Mouse (Mus musculus) G1E-ER4 (cell line): Measurements from ENCODE around the gene Lrba. TPM values are rescaled to one million over a fixed set of nuclear protein-coding genes. Genes with fewer than 3 reads are reported as not detected.

Source experiments
- GATA1 ChIP-seq: IDR thresholded peaks from one replicate; pipeline ENCODE4 v1.8.0; 2012; ENCODE audit warnings: low read length, inconsistent platforms
- polyA plus RNA-seq: library from polyadenylated mRNA; stranded (reverse); fragments of >175 nt; gene quantifications from 2 replicates; pipeline ENCODE4 v1.2.3, GENCODE M21; 2012

Lrba gene
- polyA plus RNA-seq, 1 experiment: 6.7 TPM

DNA sequence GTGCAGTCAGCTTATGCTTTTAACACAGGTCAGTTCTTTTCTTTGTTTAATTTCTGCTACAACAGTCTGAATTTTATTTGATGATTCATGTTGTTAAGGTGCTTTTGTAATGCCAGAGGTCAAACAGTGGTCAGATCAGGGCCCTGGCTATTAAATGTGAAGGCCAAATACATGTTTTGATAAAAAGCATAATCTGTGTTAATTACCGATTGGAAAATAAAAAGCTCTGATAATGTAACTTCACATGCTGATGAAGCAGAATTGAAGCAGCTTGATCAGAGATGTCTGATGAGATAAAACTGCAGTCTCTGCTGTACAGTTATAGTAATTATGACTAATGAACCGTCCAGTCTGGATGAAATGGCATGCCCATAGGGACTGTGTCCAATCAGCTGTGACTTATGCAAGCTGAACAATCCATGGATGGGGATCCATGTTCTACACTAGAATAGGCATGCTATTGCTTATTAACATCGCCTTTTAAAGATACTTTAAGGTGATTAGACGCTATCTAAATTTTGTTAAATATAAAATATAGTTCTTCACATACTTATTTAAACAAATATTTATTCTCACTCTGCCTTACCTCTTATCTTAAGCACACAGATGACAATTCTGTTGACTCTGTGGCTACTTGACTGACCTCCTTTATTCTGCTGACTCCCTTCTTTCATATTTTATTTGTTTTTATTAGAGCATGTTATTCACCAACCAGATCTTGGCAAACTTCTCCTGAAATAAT is 336.0 kb downstream of the Lrba start:
- no peak for TF ChIP-seq GATA1

DNA sequence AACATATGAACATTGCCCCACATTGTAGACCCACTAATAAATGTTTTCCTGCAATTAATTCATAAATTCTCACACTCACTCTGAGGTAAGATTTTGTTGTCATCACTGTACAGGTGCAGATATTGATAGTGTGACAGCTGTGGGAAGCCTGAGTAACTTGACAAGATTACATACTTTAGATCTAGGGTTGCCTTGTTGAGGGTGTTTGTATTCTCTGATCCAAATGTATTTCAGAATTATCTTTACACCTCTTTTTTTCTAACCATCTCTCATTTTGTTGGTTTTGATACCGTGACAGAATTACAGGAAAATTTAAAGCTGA is 336.5 kb downstream of the Lrba start:
- peak; percentile 22 for TF ChIP-seq GATA1

DNA sequence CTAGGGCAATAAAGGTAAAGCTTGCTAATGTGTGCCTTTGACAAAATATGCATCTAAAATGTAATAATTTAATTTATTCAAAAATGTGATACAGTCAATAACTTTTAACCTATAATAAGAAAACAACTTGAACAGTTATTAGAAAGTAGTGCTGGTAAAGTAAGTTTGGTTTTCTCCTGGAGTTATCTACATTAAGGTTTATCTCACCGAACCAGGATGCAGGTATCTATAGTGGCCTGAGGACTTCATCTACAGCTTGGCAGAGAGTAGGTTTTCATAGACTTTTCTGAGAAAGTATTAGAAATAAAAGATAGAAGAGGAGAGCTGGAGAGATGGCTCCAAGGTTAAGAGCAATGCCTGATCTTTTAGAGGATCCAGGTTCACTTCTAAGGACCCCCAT is 336.9 kb downstream of the Lrba start:
- TF ChIP-seq GATA1: no peak

DNA sequence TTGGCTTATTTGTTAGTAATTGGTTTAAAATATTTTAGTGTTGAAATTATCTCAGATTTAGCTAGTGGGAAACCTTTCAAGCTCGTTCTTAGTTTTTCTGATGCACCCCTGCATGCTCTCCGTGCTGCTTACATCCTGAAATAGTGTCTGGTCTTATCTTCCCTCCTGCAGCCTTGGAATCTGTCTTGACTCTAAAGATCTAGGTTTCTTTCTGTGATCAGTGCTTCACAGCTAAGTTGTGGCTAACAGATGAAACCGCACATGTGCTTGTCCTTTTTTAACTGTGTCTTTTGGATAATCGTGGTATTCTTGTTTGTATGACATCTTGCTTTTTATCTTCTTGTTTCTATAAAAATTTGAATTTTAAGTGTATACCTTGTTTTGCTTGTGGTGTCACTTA is 342.8 kb downstream of the Lrba start:
- peak; percentile 92 for TF ChIP-seq GATA1

DNA sequence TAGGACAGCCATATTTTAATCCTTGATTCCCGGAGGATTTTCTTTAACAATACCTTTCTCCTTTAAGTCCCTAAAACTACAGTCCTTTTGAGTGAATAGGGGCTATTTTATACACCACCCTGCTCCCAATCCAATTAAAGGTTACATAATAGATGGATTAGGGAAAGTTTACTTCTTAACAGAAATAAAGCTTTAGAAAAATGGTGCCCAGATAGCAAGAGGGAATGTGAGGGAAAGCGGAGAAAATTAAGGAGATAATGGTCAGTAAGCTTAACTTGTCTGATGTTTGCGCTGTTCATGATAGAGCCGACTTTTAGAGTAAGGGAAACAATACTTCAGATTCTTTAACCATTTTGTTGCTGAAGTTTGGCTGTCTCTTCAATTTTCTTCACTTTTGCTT is 347.0 kb downstream of the Lrba start:
- TF ChIP-seq GATA1: no peak

DNA sequence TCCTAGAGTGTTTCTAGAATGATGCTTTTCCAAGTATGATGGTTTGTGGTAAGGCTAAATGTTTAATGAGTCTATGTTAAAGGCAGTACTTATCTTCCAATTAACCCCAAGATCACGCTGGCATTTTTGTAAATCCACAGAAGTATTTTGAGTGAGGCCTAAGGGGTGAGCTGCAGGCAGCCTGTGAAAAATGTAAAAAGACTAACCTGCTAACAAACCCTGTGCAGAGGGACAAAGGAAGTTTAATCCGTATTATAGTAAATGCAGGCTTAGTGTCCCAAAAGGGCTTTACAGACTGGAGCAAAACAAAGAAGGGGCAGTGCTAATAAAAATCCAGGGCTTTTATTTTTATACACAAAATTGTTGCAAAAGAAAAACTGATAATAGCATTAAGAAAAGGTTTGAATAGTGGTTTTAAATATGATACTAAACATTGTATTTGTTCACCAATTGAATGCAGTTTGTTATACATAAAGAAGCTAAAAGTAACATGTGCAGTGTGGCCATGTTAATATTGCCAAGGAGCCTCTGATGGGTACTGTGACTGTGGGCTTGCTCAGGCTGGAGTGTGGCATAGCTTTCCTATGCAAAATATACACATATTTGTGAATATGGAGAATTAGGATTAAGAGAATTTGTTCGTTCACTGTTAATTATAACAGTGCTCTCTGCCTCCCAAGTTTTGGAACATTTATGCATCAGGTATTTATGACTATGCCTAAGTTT is 348.2 kb downstream of the Lrba start:
- TF ChIP-seq GATA1: no peak

DNA sequence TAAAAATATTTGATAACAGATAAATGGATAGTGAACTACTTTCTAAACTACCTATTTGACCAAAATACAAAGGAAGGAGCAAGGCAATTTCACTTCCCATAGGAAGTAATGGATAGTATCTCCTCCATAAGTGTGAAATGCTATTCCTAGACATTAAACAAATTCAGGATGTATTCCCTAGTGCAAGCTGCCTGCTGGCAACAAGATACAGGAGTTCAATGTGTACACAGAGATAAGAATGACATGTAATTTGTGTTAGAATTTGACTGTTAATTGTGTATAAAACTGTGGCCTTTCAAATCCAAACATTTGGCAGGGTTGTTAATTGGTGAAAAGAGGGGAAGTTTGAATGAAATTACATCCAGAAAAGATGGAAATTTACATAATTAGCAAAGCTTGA is 350.8 kb downstream of the Lrba start:
- no peak for TF ChIP-seq GATA1

DNA sequence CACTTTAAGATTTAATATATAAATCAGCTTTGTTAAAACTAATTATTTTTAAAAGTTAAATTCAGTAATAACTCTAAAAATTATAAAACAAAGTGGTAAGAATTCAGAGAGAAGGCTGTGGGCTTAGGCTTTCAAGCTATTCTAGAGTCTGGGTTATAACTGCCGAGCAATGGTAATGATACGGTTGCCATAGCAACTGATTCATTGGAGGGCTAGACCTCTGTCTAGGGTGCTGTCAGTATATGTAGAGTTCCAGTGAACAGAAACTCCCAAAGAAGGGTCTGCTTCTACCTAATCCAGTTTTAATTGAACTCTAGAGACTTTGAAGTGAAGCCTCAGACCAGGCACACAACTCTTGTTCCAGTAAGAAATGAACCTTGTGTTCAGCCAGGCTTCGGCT is 377.8 kb downstream of the Lrba start:
- no peak for TF ChIP-seq GATA1

DNA sequence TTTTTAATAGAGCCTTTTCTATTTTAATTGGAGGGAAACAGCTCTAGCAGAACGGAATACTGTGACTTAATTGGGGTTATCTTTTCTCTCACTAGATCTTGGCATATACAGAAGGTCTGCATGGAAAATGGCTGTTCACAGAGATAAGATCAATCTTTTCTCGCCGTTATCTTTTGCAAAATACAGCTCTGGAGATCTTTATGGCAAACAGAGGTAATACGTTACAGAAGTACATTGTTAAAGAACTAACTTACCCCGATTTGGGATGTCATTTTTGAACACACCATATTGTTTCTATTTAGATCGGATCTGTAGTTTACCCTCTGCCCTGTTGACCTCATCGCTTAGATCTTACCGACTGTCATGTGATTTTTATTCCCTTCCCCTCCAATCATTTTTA is 381.3 kb downstream of the Lrba start:
- TF ChIP-seq GATA1: no peak

DNA sequence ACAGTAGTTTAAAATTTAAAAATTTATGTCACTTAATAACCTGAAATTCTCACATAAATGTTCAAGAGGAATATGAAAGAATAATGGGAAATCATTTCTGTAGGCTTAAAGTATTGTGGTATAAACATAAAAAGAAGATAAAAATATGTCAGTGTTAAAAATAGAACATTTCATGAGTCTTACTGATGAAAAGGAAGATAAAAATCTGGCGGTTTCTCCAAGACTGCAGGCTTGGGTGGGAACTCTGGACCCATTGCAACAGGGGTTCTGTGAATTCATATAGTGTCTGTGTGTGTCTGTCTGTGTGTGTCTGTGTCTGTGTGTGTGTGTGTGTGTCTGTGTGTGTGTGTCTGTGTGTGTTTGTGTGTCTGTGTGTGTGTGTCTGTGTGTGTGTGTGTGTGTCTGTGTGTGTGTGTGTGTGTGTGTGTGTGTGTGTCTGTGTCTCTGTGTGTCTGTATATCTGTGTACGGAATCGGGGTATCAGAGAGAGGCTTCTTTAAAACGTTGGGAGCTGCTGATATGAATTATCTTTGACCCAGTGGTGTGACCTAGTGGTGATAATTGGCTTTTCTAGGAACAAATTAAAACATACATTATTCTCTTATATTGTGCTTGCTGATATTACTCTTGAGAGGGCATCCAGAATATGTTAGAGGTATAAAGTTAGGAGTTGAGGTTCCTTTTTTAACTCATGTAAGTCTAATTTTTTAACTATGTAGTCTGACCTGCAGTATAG is 402.7 kb downstream of the Lrba start:
- TF ChIP-seq GATA1: no peak

DNA sequence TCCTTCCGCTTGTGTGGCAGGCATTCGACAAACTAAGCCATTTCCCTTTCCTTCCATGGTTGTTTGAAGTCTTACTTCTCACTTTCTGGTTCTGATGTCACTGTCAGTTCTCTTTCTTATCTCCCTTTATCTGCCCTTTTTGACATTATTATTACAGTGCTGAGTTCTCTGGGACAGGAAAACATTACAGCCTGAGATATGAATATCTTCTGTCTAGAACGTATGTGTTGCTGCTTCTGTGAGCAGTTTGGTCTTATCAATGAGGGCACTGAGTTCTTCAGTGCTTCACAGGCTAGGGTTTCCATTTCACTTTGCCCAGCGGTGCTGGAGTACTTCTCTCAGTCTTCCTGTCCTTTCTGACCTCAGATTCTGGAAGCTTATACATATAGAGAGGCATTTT is 404.9 kb downstream of the Lrba start:
- peak; percentile 65 for TF ChIP-seq GATA1

DNA sequence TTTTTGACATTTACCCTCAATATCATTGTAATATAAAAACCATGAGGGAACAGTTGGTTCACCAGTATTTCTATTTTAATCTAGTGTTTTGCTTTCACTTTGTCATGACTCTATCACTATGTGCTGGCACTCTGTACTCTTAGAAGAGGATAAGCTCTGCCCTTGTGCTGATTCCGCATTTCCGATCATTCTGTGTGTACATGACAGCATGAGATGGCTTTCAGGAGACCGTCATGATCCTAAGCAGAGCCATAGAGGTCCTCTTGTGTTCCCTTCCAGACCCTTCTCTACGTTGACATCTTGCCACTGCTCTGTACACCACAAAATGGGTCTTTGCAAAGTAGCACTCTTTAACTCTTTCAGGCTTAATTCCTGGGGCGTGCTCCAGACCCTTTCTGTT is 411.0 kb downstream of the Lrba start:
- no peak for TF ChIP-seq GATA1

DNA sequence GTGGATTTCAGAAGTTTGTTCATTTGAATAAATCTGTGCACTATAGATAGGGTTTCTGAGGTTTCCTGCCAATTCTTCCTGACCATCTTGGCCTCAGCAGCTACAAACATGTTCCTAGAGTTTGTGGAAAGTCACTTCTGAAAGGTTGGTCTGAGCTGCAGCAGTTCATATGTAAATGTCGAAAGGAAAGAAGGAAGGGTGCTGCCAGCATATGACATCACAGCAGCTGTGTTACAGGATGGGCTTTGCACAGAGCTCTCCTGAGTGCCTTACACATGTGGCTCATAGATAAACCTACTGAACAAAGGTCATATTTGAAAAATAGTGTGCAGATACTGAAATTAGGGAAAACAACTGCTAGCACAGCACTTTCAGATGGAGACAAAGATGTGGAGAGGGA is 411.5 kb downstream of the Lrba start:
- TF ChIP-seq GATA1: no peak

DNA sequence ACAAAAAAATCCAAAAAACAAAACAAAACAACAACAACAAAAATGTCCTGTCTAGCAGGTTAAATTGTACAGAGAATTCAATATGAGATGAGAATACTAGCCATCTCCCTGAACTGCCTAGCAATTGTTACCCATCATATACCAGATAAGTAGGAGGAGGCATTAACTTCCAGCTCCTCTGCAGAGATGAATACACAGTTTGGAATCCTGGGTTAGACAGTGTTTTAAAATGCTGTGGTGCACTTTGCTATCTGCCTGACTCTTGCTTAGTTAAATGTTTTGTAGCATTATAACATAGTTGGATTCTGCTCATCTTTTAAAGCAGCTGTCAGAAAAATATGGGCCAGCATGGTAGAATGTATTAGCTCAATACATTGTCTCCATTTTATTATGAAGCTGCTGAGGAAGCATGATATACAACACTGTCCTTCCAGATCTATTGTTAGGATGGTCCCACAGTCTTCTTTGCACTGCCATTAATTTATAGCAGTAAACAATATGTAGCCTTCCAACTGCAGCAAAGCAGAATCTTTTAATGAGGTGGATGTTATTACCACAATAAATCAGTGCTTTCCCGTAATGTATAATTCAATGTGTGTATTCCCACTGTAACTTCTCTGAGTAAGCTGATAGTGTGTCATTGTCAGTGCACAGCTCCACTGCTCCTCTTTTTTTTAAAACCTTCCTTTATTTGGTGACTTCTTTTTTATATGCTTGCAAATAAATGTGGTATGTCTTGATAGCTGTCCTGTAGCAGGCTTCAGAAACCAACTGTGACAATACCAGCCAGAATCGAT is 414.3 kb downstream of the Lrba start:
- TF ChIP-seq GATA1: no peak

DNA sequence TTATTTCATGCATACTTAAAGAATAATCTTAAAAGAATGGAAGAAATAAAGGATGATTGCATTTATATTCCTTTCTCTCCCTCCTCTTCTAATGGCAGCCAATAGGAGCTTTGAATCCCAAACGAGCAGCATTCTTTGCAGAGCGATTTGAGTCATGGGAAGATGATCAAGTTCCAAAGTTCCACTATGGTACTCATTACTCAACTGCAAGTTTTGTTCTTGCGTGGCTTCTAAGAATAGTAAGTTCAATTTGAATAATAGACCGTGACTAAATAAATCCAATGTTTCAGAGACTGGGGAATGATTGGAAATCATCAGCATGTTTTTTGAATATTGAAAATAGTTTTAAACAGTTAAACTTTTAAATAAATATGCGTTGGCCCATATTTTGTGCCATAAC is 416.9 kb downstream of the Lrba start:
- no peak for TF ChIP-seq GATA1

DNA sequence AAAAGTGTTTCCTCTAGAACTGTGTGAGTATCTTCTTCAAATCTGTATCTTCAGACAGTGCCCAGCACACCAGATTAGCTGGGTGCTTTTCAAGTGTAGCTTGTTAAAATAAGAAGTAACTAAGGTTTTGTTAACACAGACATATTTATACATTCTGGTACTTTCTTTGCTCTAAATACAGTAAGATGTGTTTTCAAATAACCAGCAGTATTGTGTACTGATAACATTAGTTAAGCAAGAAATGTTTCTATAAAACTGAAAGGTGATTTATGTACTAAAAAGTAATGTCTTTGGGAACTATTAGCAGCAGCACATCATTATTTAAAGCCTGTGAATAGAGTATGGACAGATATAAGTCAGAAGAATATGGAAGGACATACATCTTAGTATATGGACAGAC is 417.3 kb downstream of the Lrba start:
- no peak for TF ChIP-seq GATA1

DNA sequence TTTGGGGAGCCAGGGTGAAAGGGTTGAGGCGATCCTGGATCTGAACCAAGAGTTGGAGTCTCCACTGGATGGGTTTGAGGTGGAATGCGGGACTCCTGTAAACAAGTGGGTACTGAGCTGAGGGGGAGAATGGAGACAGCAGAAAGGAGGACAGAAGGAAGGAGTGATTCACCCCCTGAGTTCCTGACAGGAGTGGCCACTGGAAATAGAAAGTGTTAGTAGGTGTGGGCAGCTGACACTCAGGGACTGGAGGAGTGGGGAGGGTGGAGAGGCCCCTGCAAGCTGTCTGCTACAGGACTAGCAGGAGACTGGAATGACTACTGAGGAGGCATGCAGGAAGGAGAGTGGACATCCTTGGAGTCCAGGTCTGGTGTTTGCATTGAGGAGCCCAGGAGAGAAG is 422.3 kb downstream of the Lrba start:
- no peak for TF ChIP-seq GATA1
